Mouse (Mus musculus) stomach, embryonic 16.5 days (tissue): ENCODE data around the gene Gpam. TPM values are rescaled to one million over a fixed set of nuclear protein-coding genes. Genes with fewer than 3 reads are reported as not detected.
"Not testable (repeated sequence)": the region's sequence is repeated elsewhere in the genome, so short reads cannot be mapped to it uniquely, and the experiment has no call there.

Source experiments
- ATAC-seq: fragments of 200-750 bp; cut with Nextera tagmentation; 2 replicates; pipeline ENCODE4 v1.8.0; 2017; ENCODE audit warnings: moderate number of reproducible peaks, moderate TSS enrichment; ENCODE audit not compliant: insufficient read depth, low FRiP score
- H3K27ac ChIP-seq: fragments of 300-500 bp; sonication (generic); 2 replicates; pipeline ENCODE4 v1.5.1; 2014; ENCODE audit warnings: low read length
- H3K27me3 ChIP-seq: fragments of 300-500 bp; sonication (generic); 2 replicates; pipeline ENCODE4 v1.6.1; 2014; ENCODE audit warnings: low read length, control low read depth, mixed read lengths; ENCODE audit not compliant: control insufficient read depth, insufficient read depth
- H3K36me3 ChIP-seq: fragments of 300-500 bp; sonication (generic); 2 replicates; pipeline ENCODE4 v1.6.1; 2014; ENCODE audit warnings: low read length; ENCODE audit not compliant: control insufficient read depth, insufficient read depth
- H3K4me1 ChIP-seq: fragments of 300-500 bp; sonication (generic); 2 replicates; pipeline ENCODE4 v1.6.1; 2014; ENCODE audit warnings: low read length, control low read depth, mixed read lengths; ENCODE audit not compliant: control insufficient read depth, insufficient read depth
- H3K4me2 ChIP-seq: fragments of 300-500 bp; sonication (generic); 2 replicates; pipeline ENCODE4 v1.6.1; 2014; ENCODE audit warnings: low read depth, low read length, mixed read lengths
- H3K4me3 ChIP-seq: fragments of 300-500 bp; sonication (generic); replicated peaks from 2 replicates; pipeline ENCODE4 v1.5.1; 2014; ENCODE audit warnings: mild to moderate bottlenecking, low read length
- H3K9ac ChIP-seq: fragments of 300-500 bp; sonication (generic); 2 replicates; pipeline ENCODE4 v1.6.1; 2014; ENCODE audit warnings: low read length
- H3K9me3 ChIP-seq: fragments of 300-500 bp; sonication (generic); replicated peaks from 2 replicates; pipeline ENCODE4 v1.6.1; 2016; ENCODE audit warnings: low read length, control low read depth; ENCODE audit not compliant: control insufficient read depth
- WGBS: fragments of 180-500 bp; shearing (Covaris S2); extraction: QIAGEN DNeasy Blood & Tissue Kit; methylation state at CpG from one replicate; pipeline ENCODE4 v1.1.7; 2014; 5-methylcytosine and 5-hydroxymethylcytosine counted together
- polyA plus RNA-seq: library from polyadenylated mRNA; unstranded; fragments of >200 nt; fragmentation: Nextera tagmentation; extraction: Ambion mirVana; gene quantifications from 2 replicates; pipeline ENCODE4 v1.2.1, GENCODE M21; 2015

Gpam gene
- 21.2 and 23.3 TPM in 2 replicates for polyA plus RNA-seq

- Histone ChIP-seq H3K27me3 (no peaks in the 10 kb centered on the region), H3K4me2 (no peak within 1 kb of the TSS), H3K27ac (no peak within 1 kb of the TSS), H3K36me3 (no peaks in the 10 kb centered on the region), H3K9me3 (no peaks in the 10 kb centered on the region), H3K4me1 (no peaks in the 10 kb centered on the region), H3K4me3 (no peak within 1 kb of the TSS), H3K9ac (no peak within 1 kb of the TSS)
- WGBS, result 68% methylated on average over 11 of the region's 11 CpGs
- ATAC-seq, result no peak
These were observed at the start of gene Gpam for GRCm38 (mm10) chr19:55127072-55127718. TSS of gene Gpam (minus strand) at chr19:55127238.

- H3K9me3 ChIP-seq, result peaks cover 3% of the 10 kb centered on the region; the same call in 1 of the 2 replicates
- H3K4me2 ChIP-seq, result no peak overlapping the region
- H3K4me1 ChIP-seq, result no peaks in the 10 kb centered on the region
- no peak overlapping the region for H3K4me3 ChIP-seq
- 51% methylated on average over 1 of the region's 1 CpGs for WGBS
- no peak overlapping the region for H3K9ac ChIP-seq
- no peak overlapping the region for H3K27ac ChIP-seq
- H3K27me3 ChIP-seq, result no peaks in the 10 kb centered on the region
- no peaks in the 10 kb centered on the region for H3K36me3 ChIP-seq
- no peak for ATAC-seq
These were observed 44.5 kb upstream of the Gpam start for GRCm38 (mm10) chr19:55171585-55171984.

- Histone ChIP-seq H3K36me3 (no peaks in the 10 kb centered on the region), H3K4me3 (no peak overlapping the region), H3K27me3 (no peaks in the 10 kb centered on the region), H3K4me1 (no peaks in the 10 kb centered on the region), H3K9me3 (peaks cover 3% of the 10 kb centered on the region; the same call in 1 of the 2 replicates), H3K27ac (no peak overlapping the region), H3K4me2 (no peak overlapping the region), H3K9ac (no peak overlapping the region)
- no peak for ATAC-seq
These were observed 43.4 kb upstream of the Gpam start for GRCm38 (mm10) chr19:55170399-55170798.

DNA sequence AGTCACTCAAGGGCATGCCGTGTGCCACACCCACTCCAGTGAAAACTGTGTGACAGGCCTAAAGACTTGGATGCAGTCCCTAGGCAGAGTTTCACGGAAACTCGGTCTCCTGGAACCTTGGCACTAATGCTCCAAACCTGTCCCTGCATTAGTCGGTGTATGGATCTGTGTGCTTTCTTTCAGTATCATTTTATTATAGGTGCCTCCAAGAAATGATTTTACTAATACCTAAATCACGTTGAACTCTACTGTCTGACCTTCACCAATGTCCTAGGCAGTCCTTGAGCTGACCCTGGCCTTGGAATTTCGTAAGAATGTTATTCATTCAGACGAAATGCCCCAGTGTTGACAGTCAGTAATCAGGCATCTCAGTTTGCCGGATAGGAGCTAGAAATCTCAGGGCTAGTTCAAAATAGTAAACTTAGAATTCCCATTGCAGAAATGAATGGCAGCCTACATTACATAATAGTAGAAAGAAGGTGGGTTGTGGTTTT lies 42.2 kb upstream of the Gpam start:
- not testable (repeated sequence) for H3K4me2 ChIP-seq, H3K4me1 ChIP-seq, H3K9me3 ChIP-seq, H3K27me3 ChIP-seq, ATAC-seq, H3K4me3 ChIP-seq, H3K27ac ChIP-seq, H3K9ac ChIP-seq, H3K36me3 ChIP-seq
- WGBS, result 87% methylated on average over 8 of the region's 8 CpGs

DNA sequence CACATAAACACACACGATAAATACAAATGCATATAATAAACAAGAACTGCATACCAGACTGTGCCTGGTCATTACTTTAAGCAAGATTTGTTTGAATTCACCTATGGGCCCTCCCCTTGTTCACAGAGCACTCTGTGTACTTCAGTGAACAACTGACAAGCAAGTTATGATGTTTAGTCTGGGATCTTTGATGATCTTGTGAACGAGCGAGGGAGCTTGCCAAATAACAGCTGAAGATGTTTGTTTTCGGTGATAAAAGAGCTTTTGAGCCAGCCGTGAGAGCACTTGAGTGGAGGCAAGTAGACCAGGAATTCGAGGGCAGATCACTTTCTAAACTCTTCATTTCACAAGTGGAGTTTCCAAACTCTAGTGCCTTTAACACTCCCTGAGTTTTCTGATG lies 41.3 kb upstream of the Gpam start:
- Histone ChIP-seq H3K4me3 (no peak overlapping the region), H3K9me3 (peaks cover 3% of the 10 kb centered on the region; the same call in 1 of the 2 replicates), H3K4me2 (no peak overlapping the region), H3K27ac (no peak overlapping the region), H3K9ac (no peak overlapping the region), H3K36me3 (no peaks in the 10 kb centered on the region), H3K4me1 (no peaks in the 10 kb centered on the region), H3K27me3 (no peaks in the 10 kb centered on the region)
- WGBS, result 35% methylated on average over 6 of the region's 6 CpGs
- no peak for ATAC-seq

DNA sequence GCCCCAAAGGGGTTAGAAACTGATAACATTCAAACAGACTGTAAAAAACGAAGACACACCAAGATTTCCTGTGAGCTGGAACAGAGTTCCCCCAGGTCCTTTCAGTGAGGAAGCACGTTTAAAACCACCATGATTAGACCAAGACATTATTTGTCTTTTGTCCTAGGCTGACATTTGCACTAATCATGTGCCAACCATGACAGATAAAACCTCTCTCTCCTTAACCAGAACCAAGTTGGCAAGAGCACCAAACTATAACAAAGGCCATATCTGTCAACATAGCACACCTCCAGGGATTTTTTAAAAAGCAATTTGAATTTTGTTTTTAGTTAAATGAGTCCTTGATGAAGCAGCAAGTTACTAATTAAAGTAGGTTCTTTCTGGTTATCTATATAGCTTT lies 40.7 kb upstream of the Gpam start:
- no peak for ATAC-seq
- H3K27ac ChIP-seq, result no peak overlapping the region

GRCm38 (mm10) chr19:55166741-55167140 lies 39.7 kb upstream of the Gpam start:
- H3K36me3 ChIP-seq, result no peaks in the 10 kb centered on the region
- H3K4me3 ChIP-seq, result no peak overlapping the region
- H3K9me3 ChIP-seq, result peaks cover 3% of the 10 kb centered on the region; the same call in 1 of the 2 replicates
- H3K9ac ChIP-seq, result no peak overlapping the region
- WGBS, result 80% methylated on average over 2 of the region's 2 CpGs
- no peak overlapping the region for H3K4me2 ChIP-seq
- H3K27me3 ChIP-seq, result no peaks in the 10 kb centered on the region
- ATAC-seq, result no peak
- no peak overlapping the region for H3K27ac ChIP-seq
- H3K4me1 ChIP-seq, result no peaks in the 10 kb centered on the region

More for the DNA sequence above, 40.7 kb upstream of the Gpam start:
- Histone ChIP-seq H3K9ac (no peak overlapping the region), H3K4me2 (no peak overlapping the region), H3K27me3 (no peaks in the 10 kb centered on the region), H3K36me3 (no peaks in the 10 kb centered on the region), H3K9me3 (peaks cover 3% of the 10 kb centered on the region; the same call in 1 of the 2 replicates), H3K4me3 (no peak overlapping the region), H3K4me1 (no peaks in the 10 kb centered on the region)
- WGBS, result 55% methylated on average over 2 of the region's 2 CpGs

GRCm38 (mm10) chr19:55165954-55166353 lies 38.9 kb upstream of the Gpam start:
- Histone ChIP-seq H3K4me3 (no peak overlapping the region), H3K9ac (no peak overlapping the region), H3K27me3 (no peaks in the 10 kb centered on the region), H3K4me1 (no peaks in the 10 kb centered on the region), H3K9me3 (peaks cover 3% of the 10 kb centered on the region; the same call in 1 of the 2 replicates), H3K4me2 (no peak overlapping the region), H3K36me3 (no peaks in the 10 kb centered on the region), H3K27ac (no peak overlapping the region)
- 78% methylated on average over 4 of the region's 4 CpGs for WGBS
- ATAC-seq, result no peak

DNA sequence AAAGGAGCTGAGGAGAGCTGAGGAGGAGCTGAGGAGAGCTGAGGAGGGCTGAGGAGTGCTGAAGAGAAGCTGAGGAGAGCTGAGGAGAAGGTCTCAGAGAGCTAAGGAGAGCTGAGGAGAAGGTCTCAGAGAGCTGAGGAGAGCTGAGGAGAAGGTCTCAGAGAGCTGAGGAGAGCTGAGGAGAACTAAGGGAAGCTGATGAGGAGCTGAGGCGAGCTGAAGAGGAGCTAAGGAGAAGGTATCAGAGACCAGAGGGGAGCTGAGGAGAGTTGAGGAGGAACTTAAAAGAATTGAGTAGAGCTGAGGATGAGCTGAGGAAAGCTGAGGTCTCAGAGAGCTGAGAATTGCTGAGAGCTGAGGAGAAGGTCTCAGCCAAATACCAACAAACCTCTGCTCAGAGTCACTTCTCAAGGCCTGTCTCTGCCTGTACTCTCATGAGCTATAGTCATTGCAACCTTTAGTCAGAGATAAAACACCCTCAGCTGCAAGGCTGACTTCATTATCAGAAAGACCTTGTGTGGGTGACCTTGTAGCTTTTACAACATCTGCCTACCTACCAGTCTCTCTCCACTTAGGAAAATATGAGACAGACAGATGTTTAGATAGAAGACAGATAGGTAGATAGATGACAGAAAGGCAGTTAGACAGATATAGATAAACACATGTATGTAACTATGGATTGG lies 38.3 kb upstream of the Gpam start:
- WGBS, result 76% methylated on average over 1 of the region's 1 CpGs
- H3K36me3 ChIP-seq, result no peaks in the 10 kb centered on the region
- H3K4me2 ChIP-seq, result no peak overlapping the region
- no peak overlapping the region for H3K4me3 ChIP-seq
- no peaks in the 10 kb centered on the region for H3K4me1 ChIP-seq
- peaks cover 3% of the 10 kb centered on the region; the same call in 1 of the 2 replicates for H3K9me3 ChIP-seq
- no peak overlapping the region for H3K27ac ChIP-seq
- H3K9ac ChIP-seq, result no peak overlapping the region
- no peaks in the 10 kb centered on the region for H3K27me3 ChIP-seq
- ATAC-seq, result no peak
